11 mouse cellular contexts compared by ENCODE assay signal in genomic region chr8:94306989-94307513, GRCm38 (mm10). TPM values are rescaled to one million over a fixed set of nuclear protein-coding genes. Genes with fewer than 3 reads are reported as not detected.
DNase-seq lines count a peak whose midpoint lies in the region; ATAC-seq and TF ChIP-seq lines count a peak whose summit lies in the region.
"Had no signal": no experiment of that assay in that cellular context is flagged by ENCODE, and none has a peak within 500 bp of the region (broad histone marks: within the 10 kb centered on the region; RNA-seq: fewer than 3 reads in every experiment).

No protein-coding gene starts in this region.

- TF ChIP-seq EP300 in stomach, postnatal 0 days (optimal IDR thresholded peaks at IDR 0.05), result no peak

- no peak for TF ChIP-seq CTCF in lung, embryonic 14.5 days (IDR thresholded peaks at IDR 0.05; ENCODE audit: low read depth)
- no peak for TF ChIP-seq CTCF in stomach, postnatal 0 days (IDR thresholded peaks at IDR 0.05; ENCODE audit: low read depth)
- no peak for TF ChIP-seq CTCF in midbrain, postnatal 0 days (IDR thresholded peaks at IDR 0.05)

- H3K9me3 ChIP-seq in lung, embryonic 14.5 days (ENCODE audit: low read depth, low read length), result no peaks in the 10 kb centered on the region
- H3K9me3 ChIP-seq in stomach, postnatal 0 days (ENCODE audit: control insufficient read depth, low read length), result no peaks in the 10 kb centered on the region
- no peaks in the 10 kb centered on the region for H3K9me3 ChIP-seq in limb, embryonic 10.5 days (replicated peaks)
- H3K9me3 ChIP-seq in midbrain, postnatal 0 days (ENCODE audit: low read length), result no peaks in the 10 kb centered on the region

- ATAC-seq in lung, embryonic 14.5 days (ENCODE audit: insufficient read depth), result no peak
- peak; percentile 59; the same call in 1 of the 2 replicates for ATAC-seq in stomach, postnatal 0 days (ENCODE audit: low FRiP score, low TSS enrichment)
- ATAC-seq in midbrain, postnatal 0 days (ENCODE audit: low FRiP score), result no peak

- no peak overlapping the region for H3K4me3 ChIP-seq in lung, embryonic 14.5 days (ENCODE audit: low read depth, low read length)
- H3K4me3 ChIP-seq in stomach, postnatal 0 days (ENCODE audit: low read depth, low read length), result no peak overlapping the region
- H3K4me3 ChIP-seq in limb, embryonic 10.5 days, result no peak overlapping the region
- no peak overlapping the region for H3K4me3 ChIP-seq in midbrain, postnatal 0 days (ENCODE audit: low read depth, low read length)
- H3K4me3 ChIP-seq: gastrocnemius, adult 2 months had no signal

- H3K27ac ChIP-seq in lung, embryonic 14.5 days (ENCODE audit: low read depth), result no peak overlapping the region; the same call in 1 of the 2 replicates
- H3K27ac ChIP-seq in stomach, postnatal 0 days (replicated peaks), result 0 out of 2 replicates have a peak overlapping the region, but pooled peaks have one; percentile 13
- no peak overlapping the region for H3K27ac ChIP-seq in limb, embryonic 10.5 days
- H3K27ac ChIP-seq in midbrain, postnatal 0 days (ENCODE audit: low read depth, low read length), result no peak overlapping the region
- H3K27ac ChIP-seq: gastrocnemius, adult 2 months; macrophage had no signal

- no peak overlapping the region for H3K9ac ChIP-seq in lung, embryonic 14.5 days
- H3K9ac ChIP-seq in stomach, postnatal 0 days (ENCODE audit: low read length), result no peak overlapping the region
- no peak overlapping the region for H3K9ac ChIP-seq in midbrain, postnatal 0 days (replicated peaks; ENCODE audit: low read length, poor library complexity, severe bottlenecking)

- H3K36me3 ChIP-seq in lung, embryonic 14.5 days (ENCODE audit: insufficient read depth), result peaks cover 86% of the 10 kb centered on the region
- peaks cover 11% of the 10 kb centered on the region; the same call in 1 of the 2 replicates for H3K36me3 ChIP-seq in stomach, postnatal 0 days (ENCODE audit: control insufficient read depth, insufficient read depth, low read length)
- peaks cover 93% of the 10 kb centered on the region for H3K36me3 ChIP-seq in limb, embryonic 10.5 days
- H3K36me3 ChIP-seq in midbrain, postnatal 0 days (ENCODE audit: insufficient read depth, low read length), result peaks cover 83% of the 10 kb centered on the region

- 62% methylated on average over 7 of the region's 7 CpGs for WGBS in lung, embryonic 14.5 days
- WGBS in stomach, postnatal 0 days, result 57% methylated on average over 7 of the region's 7 CpGs
- WGBS in limb, embryonic 10.5 days, result 89% methylated on average over 7 of the region's 7 CpGs
- 88% methylated on average over 7 of the region's 7 CpGs for WGBS in midbrain, postnatal 0 days

- H3K27me3 ChIP-seq in lung, embryonic 14.5 days (ENCODE audit: insufficient read depth, low read length), result no peaks in the 10 kb centered on the region
- no peaks in the 10 kb centered on the region for H3K27me3 ChIP-seq in stomach, postnatal 0 days (ENCODE audit: control insufficient read depth, insufficient read depth, low read length)
- H3K27me3 ChIP-seq in limb, embryonic 10.5 days (ENCODE audit: low read depth, poor library complexity, severe bottlenecking), result no peaks in the 10 kb centered on the region
- no peaks in the 10 kb centered on the region for H3K27me3 ChIP-seq in midbrain, postnatal 0 days (ENCODE audit: insufficient read depth, low read length)

- no peaks in the 10 kb centered on the region for H3K4me1 ChIP-seq in lung, embryonic 14.5 days (ENCODE audit: insufficient read depth)
- no peaks in the 10 kb centered on the region for H3K4me1 ChIP-seq in stomach, postnatal 0 days (replicated peaks; ENCODE audit: control insufficient read depth, insufficient read depth)
- H3K4me1 ChIP-seq in limb, embryonic 10.5 days, result no peaks in the 10 kb centered on the region
- no peaks in the 10 kb centered on the region for H3K4me1 ChIP-seq in midbrain, postnatal 0 days (ENCODE audit: insufficient read depth, low read length)

- peak; percentile 40 for DNase-seq in spleen, adult 12 weeks (ENCODE audit: low spot score)
- DNase-seq in spleen, adult 18-20 months, result no peak
- DNase-seq in fat pad, adult 2 months (ENCODE audit: extremely low read depth, low read depth, low spot score), result peak; percentile 34
- DNase-seq in lung, embryonic 14.5 days, result peak; percentile 10
- peak; percentile 42 for DNase-seq in stomach, postnatal 0 days (ENCODE audit: low spot score)
- DNase-seq in gastrocnemius, adult 8-10 months (ENCODE audit: low spot score in 2 of 2), result no peak
- DNase-seq in limb, embryonic 10.5 days (ENCODE audit: low spot score), result no peak
- no peak for DNase-seq in midbrain, postnatal 0 days (ENCODE audit: low spot score)
- DNase-seq: gastrocnemius, adult 2 months had no signal

- H3K4me2 ChIP-seq in lung, embryonic 14.5 days, result no peak overlapping the region
- H3K4me2 ChIP-seq in stomach, postnatal 0 days (replicated peaks; ENCODE audit: low read depth), result no peak overlapping the region
- H3K4me2 ChIP-seq in midbrain, postnatal 0 days (ENCODE audit: low read depth, low read length, poor library complexity, severe bottlenecking), result no peak overlapping the region

RNA-seq across cellular contexts. Expression of gene Slc12a3, which starts 21.9 kb away (rescaled TPM):
- not detected in 2 replicates for polyA plus RNA-seq in lung, embryonic 14.5 days (2014; fragmentation: Nextera tagmentation; extraction: Ambion mirVana)
- 0.10 and 0.22 TPM in 2 replicates for polyA plus RNA-seq in stomach, postnatal 0 days (2015; fragmentation: Nextera tagmentation; extraction: Ambion mirVana)
- total RNA-seq in gastrocnemius, adult 8-10 months (2022), result not detected
- not detected in 2 replicates for polyA plus RNA-seq in limb, embryonic 10.5 days (2016; fragmentation: Nextera tagmentation; extraction: Ambion mirVana)
- total RNA-seq in midbrain, postnatal 0 days (2014; rRNA removed), result not detected in 2 replicates
- 0.05 and 0.17 TPM in 2 replicates for polyA plus RNA-seq in midbrain, postnatal 0 days (2015; fragmentation: Nextera tagmentation; extraction: Ambion mirVana)
- total RNA-seq: gastrocnemius, adult 2 months had no signal
- polyA plus RNA-seq: embryonic facial prominence, embryonic 11.5 days; macrophage had no signal

Comparison
In these comparisons a context has a peak if more than half of its experiments do, and no peak if none do; other contexts are left out.
1. DNase-seq: peak in spleen, adult 12 weeks (single experiment), fat pad, adult 2 months (single experiment), lung, embryonic 14.5 days (single experiment) and stomach, postnatal 0 days (single experiment); none in spleen, adult 18-20 months (0 of 2), gastrocnemius, adult 8-10 months (0 of 2), limb, embryonic 10.5 days (single experiment) and midbrain, postnatal 0 days (single experiment).